Mouse (Mus musculus) heart, postnatal 10 days (tissue): Measurements from ENCODE around the gene Plod1. TPM values are rescaled to one million over a fixed set of nuclear protein-coding genes. Genes with fewer than 3 reads are reported as not detected.
A peak's percentile ranks its signal among the peaks of the same experiment; 100 is the strongest.

Source experiments
- DNase-seq, 2 experiments: peaks; one replicate each; pipeline ENCODE4 v3.0.0; 2021
- intact Hi-C: fragments of 180-260 bp; cut with DNase I; formaldehyde crosslinking; loops from one replicate; pipeline ENCODE4 v1.15.1; 2025
- total RNA-seq, 2 experiments: library from RNA; stranded (reverse); gene quantifications; 2 replicates each; pipeline ENCODE4 v1.2.3; 2021

The Plod1 gene
- 100 to 1,000 TPM in 1 of 2 experiments, 10 to 100 TPM in 1; 97.7 to 104 TPM for total RNA-seq

DNA sequence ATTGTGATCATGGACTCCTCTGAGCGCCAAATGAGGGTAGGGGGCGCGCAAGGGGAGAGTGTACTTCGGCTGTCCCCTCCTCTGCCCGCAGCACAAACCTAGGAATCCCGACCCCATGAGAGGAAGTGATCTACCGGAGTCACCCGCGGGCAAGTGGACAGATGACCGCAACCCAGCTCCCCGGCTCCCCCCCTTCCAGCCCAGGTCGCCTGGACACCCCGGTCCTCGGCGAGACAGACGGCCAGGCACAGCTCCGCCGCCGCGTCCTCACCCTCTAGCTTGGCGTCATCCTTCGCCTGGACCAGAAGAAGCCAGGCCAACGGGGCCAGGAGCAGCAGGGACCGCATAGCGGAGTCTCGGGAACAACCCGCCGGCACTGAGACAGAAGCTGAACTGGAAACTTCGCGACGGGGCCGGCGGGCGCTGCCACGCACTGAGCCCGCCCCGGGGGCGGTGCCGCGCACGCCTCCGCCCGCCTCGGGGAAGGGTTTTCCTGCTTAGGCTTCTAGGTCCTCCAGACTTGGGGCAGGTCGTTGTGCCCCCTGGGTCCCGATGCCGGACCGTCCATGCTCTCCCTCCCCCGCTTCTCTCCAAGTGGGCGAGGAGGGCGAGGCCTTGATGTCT, at the start of gene Plod1:
Plod1 (minus strand) TSS at position 437 of the 624 bp plus-strand sequence.
- intact Hi-C loops: no loop called here
- DNase-seq: peak; percentile 92

DNA sequence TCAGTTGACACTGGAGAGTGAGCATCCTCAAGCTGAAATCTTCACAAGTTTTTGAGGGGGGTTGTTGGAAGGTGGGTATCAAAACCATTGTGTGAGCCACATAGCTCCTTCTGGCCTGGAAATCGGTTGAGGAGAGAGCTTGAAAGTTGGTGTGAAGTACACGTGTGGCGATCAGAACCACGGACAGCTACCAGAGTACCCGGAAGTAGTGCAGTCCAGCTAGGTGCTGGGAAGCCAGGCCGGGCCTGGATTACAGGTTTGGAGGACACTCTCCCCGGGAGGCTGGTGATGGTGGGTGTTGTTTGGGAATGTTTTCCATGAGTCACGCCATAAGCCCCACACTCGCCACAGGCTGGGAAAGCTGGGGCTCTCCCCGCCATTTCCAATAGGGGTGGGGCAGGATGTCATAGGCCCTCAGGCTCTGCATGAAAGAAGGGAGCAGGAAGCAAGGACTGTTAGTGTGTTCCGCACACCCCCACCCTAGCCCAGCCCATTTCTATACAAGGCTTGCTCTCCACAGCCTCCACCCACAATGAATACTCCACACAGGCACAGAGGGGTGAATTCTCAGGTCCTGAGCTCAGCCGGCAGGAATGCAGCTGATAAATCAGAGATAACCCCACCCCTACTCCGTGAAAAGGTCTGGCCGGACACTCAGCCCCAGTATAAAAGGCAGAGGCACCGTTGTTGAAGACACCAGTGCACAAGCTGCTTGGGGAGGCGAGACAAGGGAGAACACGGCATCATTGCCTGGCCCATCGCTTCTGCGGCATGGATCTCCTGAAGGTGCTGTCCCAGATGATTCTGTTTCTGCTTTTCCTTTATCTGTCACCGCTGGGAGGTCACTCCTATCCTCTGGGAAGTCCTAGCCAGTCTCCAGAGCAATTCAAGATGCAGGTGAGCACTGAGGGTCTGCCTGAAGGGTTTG, 48.9 kb upstream of the Plod1 start, which contains the start of gene Nppb:
Nppb (plus strand) TSS at position 584 of the 928 bp plus-strand sequence.
- intact Hi-C loops: loop anchor here (1.0 kb wide), 1 partner anchor 22 kb away; no protein-coding TSS in a partner anchor
- DNase-seq: peak; percentile 79 to 82

DNA sequence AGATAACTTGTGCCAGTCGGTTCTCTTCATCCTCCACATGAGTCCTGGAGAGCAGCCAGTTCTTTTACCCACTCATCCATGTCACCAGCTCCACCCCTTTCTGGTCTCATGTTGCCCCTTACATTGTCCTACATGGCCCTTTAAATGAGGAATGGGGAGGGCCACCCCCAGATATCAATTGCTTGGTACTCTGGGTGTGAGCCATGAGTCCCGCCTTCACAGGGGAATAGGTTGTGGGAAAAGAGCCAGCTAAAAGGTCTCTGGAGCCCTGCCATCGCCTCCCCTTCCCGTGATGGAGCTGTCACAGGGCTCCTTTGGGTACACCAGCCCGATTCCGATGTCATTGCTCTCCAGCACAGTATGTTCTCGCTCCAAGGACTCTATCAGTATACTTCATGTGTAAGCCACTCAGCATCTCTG, 42.9 kb upstream of the Plod1 start:
- DNase-seq: peak in 1 of 2 experiments; percentile 69
- intact Hi-C loops: no loop called here

DNA sequence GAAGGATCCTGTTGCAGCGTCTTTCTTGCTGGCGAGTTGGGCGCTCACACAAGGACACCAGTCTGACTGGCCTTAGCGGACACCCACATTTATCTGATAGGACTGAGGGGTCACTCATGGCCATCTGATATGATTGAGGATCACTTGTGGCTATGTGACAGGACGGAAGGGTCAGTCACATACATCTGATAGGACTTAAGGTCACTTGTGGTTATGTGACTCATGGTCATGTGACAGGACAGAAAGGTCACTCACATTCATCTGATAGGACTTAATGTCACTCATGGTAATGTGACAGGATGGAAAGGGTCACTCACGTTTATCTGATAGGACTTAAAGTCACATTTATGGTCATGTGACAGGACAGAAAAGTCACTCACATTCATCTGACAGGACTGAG, 41.8 kb upstream of the Plod1 start:
- intact Hi-C loops: no loop called here
- DNase-seq: no peak

DNA sequence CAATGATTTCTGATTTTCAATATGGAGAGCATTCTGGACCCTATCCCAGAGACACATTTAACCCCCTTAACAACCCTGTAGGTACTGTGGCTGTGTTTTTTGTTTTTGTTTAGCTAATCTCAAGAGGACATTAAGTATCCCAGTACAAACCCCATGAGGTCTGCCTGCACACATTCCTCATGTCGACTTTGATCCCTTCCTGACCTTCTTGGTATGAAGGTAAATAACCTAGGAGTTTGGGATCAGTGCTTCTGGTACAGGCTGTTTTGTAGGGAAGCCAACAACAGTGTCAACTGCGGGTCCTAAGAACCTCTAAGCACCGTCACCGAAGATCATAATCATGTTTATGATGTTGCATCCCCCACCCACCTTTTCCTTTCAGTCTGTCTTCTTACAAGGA, 41.2 kb upstream of the Plod1 start:
- DNase-seq: no peak
- intact Hi-C loops: no loop called here

DNA sequence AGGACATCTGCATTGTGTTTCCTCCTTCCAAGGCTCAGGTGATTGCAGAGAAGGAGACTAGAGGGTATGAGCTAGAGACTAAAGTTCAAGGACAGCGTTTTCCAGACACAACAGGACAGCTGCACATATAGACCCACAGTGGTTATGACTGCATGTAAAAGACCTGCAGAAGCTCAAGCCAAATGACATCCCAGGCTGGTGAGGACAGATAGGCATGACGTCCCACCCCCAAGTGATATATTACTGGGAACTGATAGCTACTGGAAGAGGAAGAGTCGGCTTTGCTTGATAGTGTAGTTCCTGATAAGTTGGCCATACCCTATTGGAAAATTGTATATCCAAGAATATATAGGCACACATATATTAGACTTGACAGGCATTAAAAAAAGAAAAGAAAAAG, 39.7 kb upstream of the Plod1 start:
- intact Hi-C loops: no loop called here
- DNase-seq: no peak

DNA sequence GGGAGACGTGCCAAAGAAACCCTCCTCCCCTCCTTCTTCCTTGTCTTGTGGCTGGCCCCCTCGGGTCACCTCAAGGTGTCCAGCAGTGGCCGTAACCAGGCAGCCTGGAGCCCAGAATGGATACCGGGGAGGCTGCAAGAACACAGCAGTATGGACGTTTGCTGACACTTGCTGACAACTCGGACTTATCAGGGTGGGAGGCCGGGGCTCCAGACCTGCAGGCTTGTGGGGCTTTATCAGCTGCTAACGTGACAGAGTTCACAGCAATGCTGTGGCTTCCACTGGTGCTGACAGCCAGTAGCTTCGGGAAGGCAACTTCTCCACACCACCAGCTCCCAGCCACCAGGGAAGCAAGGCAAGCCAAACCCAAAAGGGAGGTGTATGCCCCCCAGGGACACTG, 32.8 kb upstream of the Plod1 start:
- peak; percentile 52 to 70 for DNase-seq
- intact Hi-C loops: no loop called here

DNA sequence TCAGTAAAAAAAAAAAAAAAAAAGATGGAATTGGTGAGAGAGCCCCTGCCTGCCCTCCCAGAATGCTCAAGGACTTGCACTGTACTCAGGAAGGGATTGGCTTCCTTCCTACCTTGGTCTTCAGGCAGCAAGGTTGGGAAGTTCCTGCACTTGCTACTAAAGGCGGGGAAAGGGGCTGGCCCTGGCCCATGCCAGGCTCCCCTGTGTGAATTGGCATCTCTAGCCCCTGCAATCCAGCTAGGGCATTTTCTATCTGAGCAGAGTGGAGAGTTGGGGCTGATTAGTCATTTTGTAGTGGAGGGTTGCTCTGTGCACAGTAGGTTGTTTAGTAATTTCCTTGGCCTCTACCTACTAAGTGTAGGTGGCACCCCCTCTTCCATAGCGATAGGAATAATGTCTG, 32.2 kb upstream of the Plod1 start:
- peak in 1 of 2 experiments; percentile 28 for DNase-seq
- intact Hi-C loops: no loop called here

DNA sequence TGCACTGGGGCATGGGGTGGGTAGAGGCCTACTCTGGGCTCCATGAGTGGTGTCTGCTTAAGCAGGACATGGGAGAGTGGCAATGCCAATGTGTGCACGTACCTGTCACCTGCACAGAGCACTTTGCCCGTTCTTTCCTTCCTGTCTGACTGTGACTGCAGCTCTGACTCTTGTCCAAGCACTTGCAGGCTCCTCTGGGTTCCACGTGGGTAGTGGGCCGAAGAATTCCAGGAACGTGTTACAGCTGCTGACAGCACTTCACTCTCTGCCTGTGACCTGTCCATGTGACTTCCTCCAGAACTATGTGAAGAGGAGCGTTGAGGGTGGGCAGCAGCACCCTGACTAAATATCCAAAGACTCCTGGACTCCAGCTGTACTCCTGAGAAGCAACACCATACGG, 29.1 kb upstream of the Plod1 start:
- intact Hi-C loops: no loop called here
- peak; percentile 65 to 67 for DNase-seq

DNA sequence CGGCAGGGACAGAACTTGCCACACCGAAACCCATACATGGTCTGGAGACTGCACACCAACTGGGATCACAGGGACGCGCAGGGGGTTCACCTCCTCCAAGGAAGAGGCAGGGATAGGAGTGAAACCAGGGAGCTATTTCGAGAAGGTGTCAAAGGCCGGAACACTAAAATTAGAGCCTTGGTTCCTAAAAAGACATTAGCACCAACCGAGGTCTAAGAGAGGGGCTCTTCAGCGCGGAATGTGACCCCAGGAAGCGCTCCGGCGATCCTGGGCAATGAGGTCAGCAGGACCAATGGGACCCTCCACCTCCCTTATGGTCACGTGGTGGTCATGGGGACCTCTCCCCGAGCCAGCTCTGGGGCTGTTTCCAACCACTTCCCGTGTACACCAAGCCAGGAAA, 27.1 kb upstream of the Plod1 start:
- intact Hi-C loops: loop anchor here (1.0 kb wide), 1 partner anchor 22 kb away; the partner anchor contains the start of gene Nppb
- peak; percentile 74 to 83 for DNase-seq

DNA sequence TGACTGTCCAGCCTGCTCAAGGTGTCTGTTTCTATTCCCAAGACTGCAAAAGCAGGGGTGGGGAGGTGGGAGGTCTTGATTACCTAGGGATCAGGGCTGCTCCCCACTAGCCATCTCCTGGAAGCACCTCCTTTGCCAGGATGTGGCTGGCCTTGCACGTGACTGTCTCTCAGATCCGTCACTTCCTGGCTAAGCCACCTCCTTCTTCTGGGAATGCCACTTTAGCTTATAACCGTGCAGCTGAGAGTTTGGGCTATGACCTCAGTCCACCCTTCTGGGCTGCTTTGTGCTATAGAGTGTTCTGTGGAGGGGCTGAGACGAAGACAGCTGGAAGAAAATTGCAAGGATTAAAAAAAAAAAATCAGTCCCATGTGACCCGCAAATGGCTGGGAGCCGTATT, 26.2 kb upstream of the Plod1 start:
- peak; percentile 67 to 70 for DNase-seq
- intact Hi-C loops: loop anchor here (1.0 kb wide), 1 partner anchor 23 kb away; the partner anchor contains the start of gene Nppb

DNA sequence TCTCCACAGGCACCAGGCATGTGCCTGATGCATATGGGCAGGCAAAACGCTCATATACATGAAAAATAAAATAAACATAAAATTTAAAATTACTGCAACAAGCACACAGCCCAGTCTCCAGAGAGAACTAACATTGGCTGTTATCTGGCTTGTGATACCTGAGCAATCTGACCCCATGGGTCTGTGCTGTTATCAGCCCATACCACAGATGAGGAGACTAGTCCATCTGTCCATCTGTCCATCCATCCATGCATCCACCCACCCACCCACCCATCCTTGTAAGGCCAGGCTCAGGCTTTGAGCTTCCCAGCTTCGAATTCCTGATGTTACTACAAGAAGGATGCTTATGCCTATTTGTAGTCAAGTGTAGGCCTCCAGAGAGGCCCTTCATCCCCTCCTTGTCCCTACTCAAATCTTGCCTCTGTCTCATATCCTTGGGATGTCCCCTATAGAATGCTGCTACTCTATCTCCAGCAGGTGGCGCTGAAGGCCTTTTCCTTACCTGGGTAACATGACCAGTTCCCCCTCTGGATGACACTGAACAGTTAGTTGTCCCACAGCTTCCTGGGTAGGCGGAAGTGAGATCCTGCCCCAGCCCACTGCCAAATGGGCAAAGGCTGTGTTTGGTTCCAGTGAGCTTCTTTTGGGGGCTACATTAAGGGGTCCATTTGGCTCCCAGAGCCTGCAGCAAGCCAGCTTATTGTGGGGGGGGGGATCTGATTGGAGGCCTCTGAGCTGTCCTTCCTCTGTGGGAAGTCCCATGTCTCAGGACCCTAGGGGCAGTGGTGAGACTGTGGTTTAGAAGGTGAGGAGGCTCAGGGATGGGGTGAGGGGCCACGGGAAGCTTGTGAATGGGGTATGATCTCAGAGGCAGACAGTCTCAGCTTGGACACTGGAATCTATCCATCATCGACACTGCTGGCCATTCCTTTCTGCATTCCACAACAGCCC, 23.6 kb upstream of the Plod1 start:
- peak; percentile 79 to 88 for DNase-seq
- intact Hi-C loops: loop anchor here (1.0 kb wide), 1 partner anchor 48 kb away; no protein-coding TSS in a partner anchor

DNA sequence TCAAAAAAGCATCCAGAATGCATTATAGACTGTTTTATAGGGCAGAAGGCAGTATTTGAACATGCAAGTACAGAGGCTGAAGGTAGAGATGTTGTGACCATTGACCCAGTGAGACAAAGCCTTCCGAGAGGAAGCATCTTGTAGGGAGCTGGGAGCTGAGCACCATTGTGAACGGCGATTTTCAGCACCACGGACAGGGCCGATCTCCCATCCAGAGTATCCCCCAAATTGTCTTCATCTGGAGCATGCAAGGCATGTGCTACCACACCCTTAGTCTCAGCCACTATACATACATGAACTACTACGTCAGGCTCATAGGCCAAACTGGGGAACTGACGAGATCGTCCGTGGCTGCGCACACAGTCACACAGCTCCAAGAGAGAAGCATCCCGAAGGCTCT, 20.6 kb upstream of the Plod1 start:
- peak in 1 of 2 experiments; percentile 37 for DNase-seq
- intact Hi-C loops: no loop called here

DNA sequence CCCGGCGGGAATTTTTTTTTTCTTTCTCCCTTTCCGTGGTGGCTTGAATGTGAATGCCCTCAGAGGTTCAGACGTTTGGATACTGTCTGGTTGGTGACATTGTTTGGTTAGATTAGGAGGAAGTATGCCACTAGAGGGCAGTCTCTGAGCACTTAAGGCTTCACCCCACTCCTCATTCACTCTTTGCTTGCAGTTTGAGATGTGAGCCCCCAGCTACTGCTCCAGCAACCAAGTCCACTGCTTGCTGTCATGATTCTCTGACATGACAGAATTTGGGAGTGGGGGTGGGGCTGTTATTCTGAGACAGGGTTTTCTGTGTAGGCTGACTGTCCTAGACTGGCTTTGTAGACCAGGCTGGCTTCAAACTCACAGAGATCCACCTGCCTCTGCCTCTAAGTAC, 17.0 kb upstream of the Plod1 start:
- peak in 1 of 2 experiments; percentile 72 for DNase-seq
- intact Hi-C loops: loop anchor here (2.0 kb wide), 1 partner anchor 35 kb away; no protein-coding TSS in a partner anchor

DNA sequence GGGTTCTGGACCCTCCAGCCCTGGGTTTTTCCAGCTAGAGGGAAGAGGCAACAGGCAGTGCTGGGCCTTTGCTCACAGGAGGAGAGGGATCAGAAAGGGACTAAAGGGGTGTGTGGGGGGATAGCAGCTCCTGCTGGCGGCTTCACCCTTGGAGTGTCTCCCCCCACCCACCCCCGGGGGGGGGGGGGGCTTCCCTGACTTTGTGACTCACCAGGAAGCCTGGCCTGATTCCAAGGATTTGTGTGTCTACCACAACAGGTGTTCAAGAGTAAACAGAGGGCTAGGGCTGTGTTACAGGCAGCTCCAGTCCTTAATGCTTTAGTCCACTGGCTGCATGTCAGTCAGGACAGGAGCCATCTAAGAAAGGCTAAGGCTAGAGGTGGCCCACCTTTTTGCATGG, 10.9 kb upstream of the Plod1 start:
- intact Hi-C loops: no loop called here

DNA sequence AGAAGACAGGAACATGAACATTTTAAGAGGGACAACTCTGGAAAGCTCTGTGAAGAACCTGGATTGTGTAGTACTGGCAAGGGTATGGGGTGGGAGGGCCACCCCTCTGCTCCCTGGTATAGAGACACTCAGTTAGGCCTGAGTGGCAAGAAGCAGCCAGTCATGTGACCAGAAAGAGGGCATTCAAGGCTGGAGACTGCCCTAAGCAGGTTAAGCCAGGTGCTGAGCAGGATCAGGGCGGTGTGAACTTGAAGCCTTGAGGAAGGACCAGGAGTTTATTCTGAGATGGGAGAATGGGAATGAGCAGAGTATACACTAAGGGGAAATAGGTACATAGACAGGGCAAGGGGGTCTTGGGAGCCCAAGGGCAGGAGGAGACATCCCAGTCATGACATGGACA, 6.4 kb upstream of the Plod1 start:
- DNase-seq: no peak
- intact Hi-C loops: no loop called here

More for the DNA sequence above, 10.9 kb upstream of the Plod1 start:
- no peak for DNase-seq

DNA sequence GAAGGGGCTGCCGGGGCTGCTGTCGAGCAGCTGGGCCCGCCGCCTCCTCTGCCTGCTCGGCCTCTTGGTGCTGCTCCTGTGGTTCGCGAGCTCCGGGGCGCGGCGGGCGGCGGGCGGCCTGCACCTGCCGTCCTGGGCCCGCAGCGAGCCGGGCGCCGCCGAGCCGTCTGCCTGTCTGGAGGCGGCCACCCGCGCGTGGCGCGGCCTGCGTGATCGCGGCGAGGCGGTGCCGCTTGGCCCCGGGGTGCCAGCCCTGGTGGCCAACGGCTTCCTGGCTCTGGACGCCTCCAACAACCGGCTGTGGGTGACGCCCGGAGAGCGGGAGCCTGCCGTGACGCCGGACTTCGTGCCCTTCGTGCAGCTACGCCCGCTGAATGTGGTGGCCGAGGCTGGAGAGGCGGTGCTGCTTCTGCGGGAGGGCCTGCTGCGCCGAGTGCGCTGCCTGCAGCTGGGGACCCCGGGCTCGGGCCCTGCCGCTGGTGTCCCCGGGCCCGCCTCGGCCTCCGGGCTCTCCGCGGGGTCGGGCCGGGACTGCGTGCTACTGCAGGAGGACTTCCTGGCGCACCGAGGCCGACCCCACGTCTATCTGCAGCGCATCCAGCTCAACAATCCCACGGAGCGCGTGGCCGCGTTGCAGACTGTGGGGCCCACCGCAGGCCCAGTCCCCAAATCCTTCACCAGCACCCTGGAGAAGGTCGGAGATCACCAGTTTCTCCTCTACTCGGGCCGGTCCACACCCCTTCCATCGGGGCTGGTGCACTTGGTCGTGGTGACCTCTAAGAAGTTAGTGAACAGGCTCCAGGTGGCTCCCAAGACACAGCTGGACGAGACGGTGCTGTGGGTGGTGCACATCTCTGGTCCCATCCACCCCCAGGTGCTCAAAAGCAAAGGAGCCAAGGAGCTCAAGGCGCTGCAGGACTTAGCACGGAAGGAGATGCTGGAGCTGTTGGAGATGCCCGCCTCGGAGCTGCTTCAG, 4.8 kb upstream of the Plod1 start:
- intact Hi-C loops: no loop called here

DNA sequence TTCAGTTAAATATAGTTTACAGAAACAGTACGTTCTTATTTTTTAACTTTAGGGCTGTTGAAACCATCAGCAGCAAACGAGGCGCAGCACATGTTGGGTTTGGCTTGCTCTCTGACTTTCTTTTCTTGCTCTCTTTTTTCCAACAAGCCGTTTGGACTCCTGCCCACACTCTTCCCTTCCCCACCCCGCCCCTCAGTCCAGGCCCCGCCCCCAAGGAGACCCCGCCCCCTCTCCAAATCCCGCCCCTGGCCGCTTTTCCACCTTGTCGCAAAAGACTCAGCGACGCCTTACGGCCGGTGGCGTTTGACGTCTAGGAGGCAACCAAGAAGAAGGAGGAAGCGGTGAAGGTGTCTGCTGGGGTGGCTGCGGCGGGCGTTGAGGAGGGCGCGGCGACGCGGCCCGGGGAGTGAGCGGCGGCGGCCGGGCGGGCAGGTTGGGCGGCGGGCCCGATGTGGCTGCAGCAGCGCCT, 4.0 kb upstream of the Plod1 start, which contains the start of gene 2510039O18Rik:
2510039O18Rik (plus strand) TSS at position 320 of the 469 bp plus-strand sequence.
- intact Hi-C loops: no loop called here
- peak; percentile 92 for DNase-seq

More for the DNA sequence above, 4.8 kb upstream of the Plod1 start:
- DNase-seq: peak in 1 of 2 experiments; percentile 49

DNA sequence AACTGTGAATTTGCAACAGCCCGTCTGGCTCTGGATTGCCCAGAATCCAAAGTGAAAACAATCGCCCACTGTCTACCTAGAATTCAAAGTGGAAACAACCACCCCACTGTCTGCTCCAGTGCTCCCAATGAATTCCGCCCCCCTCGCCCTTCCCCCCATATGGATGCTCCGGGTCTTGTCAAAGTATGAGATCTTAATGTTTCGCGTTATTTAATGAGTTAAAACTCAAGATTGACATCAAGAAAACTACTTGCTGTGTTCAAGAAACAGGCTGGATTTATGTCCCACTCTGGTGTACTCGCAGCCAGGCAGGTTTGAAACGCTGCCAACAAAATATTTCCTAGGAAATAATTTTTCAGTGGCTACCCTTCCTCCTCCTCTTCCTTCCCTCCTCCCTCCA, 3.5 kb upstream of the Plod1 start:
- intact Hi-C loops: no loop called here
- no peak for DNase-seq
